Mouse (Mus musculus) CH12.LX (cell line): Measurements from ENCODE around the gene Vdac1. TPM values are rescaled to one million over a fixed set of nuclear protein-coding genes. Genes with fewer than 3 reads are reported as not detected.

ENCODE experiments used
- DNase-seq: peaks from one replicate; pipeline ENCODE4 v3.0.0-alpha.2; 2013; ENCODE audit errors: extremely low read depth
- H3K27ac ChIP-seq: 2 replicates; pipeline ENCODE4 v1.5.1; 2012; ENCODE audit warnings: low read depth, mild to moderate bottlenecking, control low read depth, moderate library complexity; ENCODE audit not compliant: insufficient read depth
- H3K27me3 ChIP-seq: replicated peaks from 2 replicates; pipeline ENCODE3; 2012; ENCODE audit warnings: inconsistent platforms
- H3K36me3 ChIP-seq, 2 experiments: replicated peaks in 1 of 2; 2 replicates each; pipeline versions ENCODE3 to v1.6.1; 2012; ENCODE audit warnings: inconsistent platforms in 1 of 2, low read length in 1 of 2, mild to moderate bottlenecking in 1 of 2, mixed read lengths in 1 of 2, moderate library complexity in 1 of 2; ENCODE audit not compliant: control insufficient read depth in 1 of 2, insufficient read depth in 1 of 2
- H3K4me1 ChIP-seq, 2 experiments: 2 replicates each; pipeline ENCODE4 v1.6.1; 2012; ENCODE audit warnings: inconsistent platforms in 1 of 2, moderate library complexity in 1 of 2; ENCODE audit not compliant: insufficient read depth in 2 of 2, control insufficient read depth in 1 of 2
- H3K4me2 ChIP-seq: 2 replicates; pipeline ENCODE4 v1.6.1; 2012; ENCODE audit warnings: low read depth, mild to moderate bottlenecking, control low read depth; ENCODE audit not compliant: poor library complexity, insufficient read depth, severe bottlenecking
- H3K4me3 ChIP-seq, 3 experiments: fragments of 150-350 bp in 1 of 3; sonication (generic) in 1 of 3; replicated peaks in 1 of 3; 2 replicates each; pipeline versions ENCODE3 to v1.5.1; 2011 to 2012; ENCODE audit warnings: low read depth in 2 of 3, low read length in 2 of 3, mild to moderate bottlenecking in 2 of 3, moderate library complexity in 2 of 3, control low read depth in 1 of 3, improper control_type of control experiment in 1 of 3, inconsistent platforms in 1 of 3, mixed read lengths in 1 of 3; ENCODE audit not compliant: poor library complexity in 1 of 3
- H3K79me2 ChIP-seq: replicated peaks from 2 replicates; pipeline ENCODE4 v1.6.1; 2012; ENCODE audit warnings: mild to moderate bottlenecking, moderate library complexity; ENCODE audit not compliant: control insufficient read depth, poor library complexity, insufficient read depth, severe bottlenecking; ENCODE audit errors: extremely low read depth
- H3K9ac ChIP-seq: 2 replicates; pipeline ENCODE4 v1.6.1; 2012; ENCODE audit warnings: low read depth, mild to moderate bottlenecking, control low read depth, moderate library complexity; ENCODE audit not compliant: insufficient read depth
- H3K9me3 ChIP-seq: replicated peaks from 2 replicates; pipeline ENCODE3; 2012; ENCODE audit warnings: low read length, inconsistent platforms, mixed read lengths
- BHLHE40 ChIP-seq: IDR thresholded peaks from 2 replicates; pipeline ENCODE4 v1.6.1; 2011; ENCODE audit warnings: mild to moderate bottlenecking, low read depth, low read length, improper control_type of control experiment
- CHD2 ChIP-seq: IDR thresholded peaks from 2 replicates; pipeline ENCODE4 v1.6.1; 2011; ENCODE audit warnings: low read length, improper control_type of control experiment
- CTCF ChIP-seq, 2 experiments: IDR thresholded peaks in 1 of 2; conservative IDR thresholded peaks in 1 of 2; 2 replicates each; pipeline ENCODE4 v1.5.1; 2011 to 2012; ENCODE audit warnings: low read depth in 2 of 2, low read length in 2 of 2, improper control_type of control experiment in 1 of 2, inconsistent platforms in 1 of 2, mild to moderate bottlenecking in 1 of 2, moderate library complexity in 1 of 2
- E2F4 ChIP-seq: IDR thresholded peaks from 2 replicates; pipeline ENCODE4 v1.6.1; 2011; ENCODE audit warnings: low read depth, low read length, improper control_type of control experiment; ENCODE audit not compliant: insufficient replicate concordance
- ELF1 ChIP-seq: IDR thresholded peaks from 2 replicates; pipeline ENCODE4 v1.6.1; 2014; ENCODE audit warnings: low read depth, mild to moderate bottlenecking, inconsistent platforms, low read length, improper control_type of control experiment
- EP300 ChIP-seq: IDR thresholded peaks from 2 replicates; pipeline ENCODE4 v1.6.1; 2011; ENCODE audit warnings: low read length, improper control_type of control experiment
- ETS1 ChIP-seq: conservative IDR thresholded peaks from 2 replicates; pipeline ENCODE4 v1.6.1; 2012; ENCODE audit warnings: low read depth, mild to moderate bottlenecking, inconsistent platforms, low read length, improper control_type of control experiment, moderate library complexity
- HCFC1 ChIP-seq: IDR thresholded peaks from 2 replicates; pipeline ENCODE4 v1.6.1; 2012; ENCODE audit warnings: low read depth, mild to moderate bottlenecking, inconsistent platforms, low read length, improper control_type of control experiment
- JUN ChIP-seq: IDR thresholded peaks from 2 replicates; pipeline ENCODE4 v1.6.1; 2011; ENCODE audit warnings: low read depth, mild to moderate bottlenecking, low read length, improper control_type of control experiment, moderate library complexity; ENCODE audit not compliant: insufficient read depth
- JUND ChIP-seq: conservative IDR thresholded peaks from 2 replicates; pipeline ENCODE4 v1.6.1; 2011; ENCODE audit warnings: low read depth, low read length, improper control_type of control experiment
- MAX ChIP-seq: IDR thresholded peaks from 2 replicates; pipeline ENCODE4 v1.6.1; 2011; ENCODE audit warnings: low read length, improper control_type of control experiment
- MAZ ChIP-seq: IDR thresholded peaks from 2 replicates; pipeline ENCODE4 v1.6.1; 2012; ENCODE audit warnings: low read depth, mild to moderate bottlenecking, inconsistent platforms, low read length, improper control_type of control experiment, moderate library complexity
- MXI1 ChIP-seq: IDR thresholded peaks from 2 replicates; pipeline ENCODE4 v1.6.1; 2011; ENCODE audit warnings: mild to moderate bottlenecking, low read depth, low read length, improper control_type of control experiment
- NELFE ChIP-seq: IDR thresholded peaks from 2 replicates; pipeline ENCODE4 v1.6.1; 2011; ENCODE audit warnings: low read depth, low read length, improper control_type of control experiment
- PAX5 ChIP-seq: IDR thresholded peaks from 2 replicates; pipeline ENCODE4 v1.6.1; 2012; ENCODE audit warnings: low read length, inconsistent platforms, mixed read lengths
- POLR2AphosphoS2 ChIP-seq: IDR thresholded peaks from 2 replicates; pipeline ENCODE4 v1.6.1; 2011; ENCODE audit warnings: low read depth, low read length, improper control_type of control experiment
- RAD21 ChIP-seq: IDR thresholded peaks from 2 replicates; pipeline ENCODE4 v1.6.1; 2011; ENCODE audit warnings: low read depth, mild to moderate bottlenecking, low read length, improper control_type of control experiment, moderate library complexity
- SIN3A ChIP-seq: IDR thresholded peaks from 2 replicates; pipeline ENCODE4 v1.6.1; 2012; ENCODE audit warnings: low read length, improper control_type of control experiment, inconsistent platforms
- SMC3 ChIP-seq: IDR thresholded peaks from 2 replicates; pipeline ENCODE4 v1.6.1; 2011; ENCODE audit warnings: low read depth, low read length, improper control_type of control experiment
- TBP ChIP-seq: conservative IDR thresholded peaks from 2 replicates; pipeline ENCODE4 v1.6.1; 2011; ENCODE audit warnings: low read depth, low read length, improper control_type of control experiment
- UBTF ChIP-seq: IDR thresholded peaks from 2 replicates; pipeline ENCODE4 v1.6.1; 2012; ENCODE audit warnings: low read depth, mild to moderate bottlenecking, inconsistent platforms, low read length, improper control_type of control experiment, moderate library complexity
- USF1 ChIP-seq: IDR thresholded peaks from 2 replicates; pipeline ENCODE4 v1.6.1; 2014; ENCODE audit warnings: low read depth, mild to moderate bottlenecking, inconsistent platforms, low read length, improper control_type of control experiment
- ZC3H11A ChIP-seq: IDR thresholded peaks from 2 replicates; pipeline ENCODE4 v1.6.1; 2012; ENCODE audit warnings: low read depth, mild to moderate bottlenecking, inconsistent platforms, low read length, improper control_type of control experiment
- ZMIZ1 ChIP-seq: IDR thresholded peaks from 2 replicates; pipeline ENCODE4 v1.6.1; 2012; ENCODE audit warnings: low read depth, mild to moderate bottlenecking, inconsistent platforms, low read length, improper control_type of control experiment
- ZNF384 ChIP-seq: IDR thresholded peaks from 2 replicates; pipeline ENCODE4 v1.6.1; 2012; ENCODE audit warnings: low read depth, low read length, improper control_type of control experiment, inconsistent platforms
- dilution Hi-C: fragments of 300-500 bp; cut with MboI; formaldehyde crosslinking; loops from 2 replicates; pipeline ENCODE4 v1.14.3; 2020; ENCODE audit warnings: low sequenced_read_pairs; ENCODE audit not compliant: extremely low pct_unique_long_range_greater_than_20kb, extremely low pct_ligation_motif_present
- in situ Hi-C: fragments of 300-500 bp; cut with MboI; formaldehyde crosslinking; loops from 3 replicates; pipeline ENCODE4 v1.14.3; 2019; ENCODE audit warnings: low sequenced_read_pairs, low pct_ligation_motif_present, low pct_unique_long_range_greater_than_20kb, mixed read lengths
- polyA plus RNA-seq: library from polyadenylated mRNA; unstranded; fragments of >175 nt; gene quantifications from 2 replicates; pipeline ENCODE4 v1.2.1, GENCODE M21; 2012; ENCODE audit warnings: low read depth; ENCODE audit not compliant: insufficient read length
- total RNA-seq, 2 experiments: library from RNA; depleted of rRNA; stranded (reverse); fragments of 300-350 nt in 1 of 2; fragments of >200 nt in 1 of 2; gene quantifications; 2 replicates each; pipeline ENCODE4 v1.2.3; 2012 to 2014

Gene Vdac1
- total and polyA plus RNA-seq, 3 experiments, result 204 to 315 (median 289) TPM

DNA sequence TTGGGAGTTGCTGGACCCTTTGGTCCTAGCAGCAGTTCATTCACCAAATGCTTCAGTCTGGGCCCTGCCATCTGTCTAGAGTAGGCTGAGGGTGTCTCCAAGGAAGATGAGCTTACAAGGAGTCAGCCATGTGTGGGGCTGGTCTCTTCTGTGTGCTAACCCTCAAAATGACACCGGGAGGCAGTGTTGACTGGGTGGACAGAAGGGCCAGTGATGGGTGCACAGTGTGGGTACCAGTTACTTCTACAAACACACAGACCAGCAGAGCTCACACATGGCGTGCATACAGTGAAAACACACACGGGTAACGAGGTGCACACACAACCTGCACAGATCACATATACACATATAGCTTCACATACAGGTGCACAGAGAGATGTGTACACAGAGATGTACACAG lies 21.6 kb upstream of the Vdac1 start:
- H3K27me3 ChIP-seq, result no peaks in the 10 kb centered on the region
- H3K79me2 ChIP-seq, result no peaks in the 10 kb centered on the region
- dilution Hi-C loops, result no loop called here
- H3K27ac ChIP-seq, result no peak overlapping the region
- no peak overlapping the region for H3K4me2 ChIP-seq
- no peak overlapping the region for H3K4me3 ChIP-seq
- H3K9ac ChIP-seq, result no peak overlapping the region
- peaks cover 15 to 65% of the 10 kb centered on the region in 2 experiments for H3K4me1 ChIP-seq
- no peak for DNase-seq
- H3K9me3 ChIP-seq, result peaks cover 6% of the 10 kb centered on the region
- H3K36me3 ChIP-seq, result no peaks in the 10 kb centered on the region
- in situ Hi-C loops, result no loop called here
- TF ChIP-seq SMC3, result peak; percentile 25
- TF ChIP-seq PAX5, result no peak
- no peak for TF ChIP-seq JUN
- TF ChIP-seq RAD21, result peak; percentile 17
- no peak for TF ChIP-seq MXI1
- no peak for TF ChIP-seq UBTF
- TF ChIP-seq ZNF384, result no peak
- peak in 1 of 2 experiments; percentile 36; a peak in 2 of 4 replicates for TF ChIP-seq CTCF (conservative IDR thresholded peaks at IDR 0.05 in 1 of 2, IDR thresholded peaks at IDR 0.05 in 1 of 2; ENCODE audit: low read depth in 2 of 2, low read length in 2 of 2)

DNA sequence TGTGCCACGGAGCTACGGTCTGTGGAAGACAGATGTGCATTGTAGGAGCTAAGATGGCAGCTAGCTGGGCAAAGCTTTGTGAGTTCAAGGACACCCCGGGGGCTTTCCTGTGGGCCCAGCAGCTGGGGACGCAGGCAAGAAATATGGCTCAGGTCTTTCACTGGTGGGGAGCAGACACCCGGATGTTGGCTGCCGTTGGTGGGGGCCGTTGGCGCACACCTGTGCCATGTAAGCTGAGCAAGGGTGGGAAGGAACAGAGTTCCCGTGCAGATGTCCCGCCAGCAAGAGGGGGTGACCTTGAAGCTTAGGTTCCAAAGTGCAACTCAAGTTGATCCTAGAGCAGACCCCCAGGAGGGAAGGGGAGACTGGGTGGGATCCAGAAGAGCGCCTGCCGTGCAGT lies 21.1 kb upstream of the Vdac1 start:
- TF ChIP-seq NELFE (no peak), CHD2 (no peak), MAZ (no peak), SMC3 (no peak), ZNF384 (no peak)
- H3K79me2 ChIP-seq, result no peaks in the 10 kb centered on the region
- no peaks in the 10 kb centered on the region for H3K27me3 ChIP-seq
- DNase-seq, result no peak
- dilution Hi-C loops, result no loop called here
- H3K4me3 ChIP-seq, result no peak overlapping the region
- peaks cover 15 to 65% of the 10 kb centered on the region in 2 experiments for H3K4me1 ChIP-seq
- H3K27ac ChIP-seq, result no peak overlapping the region
- no peaks in the 10 kb centered on the region for H3K36me3 ChIP-seq
- peaks cover 5% of the 10 kb centered on the region for H3K9me3 ChIP-seq
- no peak overlapping the region for H3K4me2 ChIP-seq
- in situ Hi-C loops, result no loop called here
- H3K9ac ChIP-seq, result no peak overlapping the region

DNA sequence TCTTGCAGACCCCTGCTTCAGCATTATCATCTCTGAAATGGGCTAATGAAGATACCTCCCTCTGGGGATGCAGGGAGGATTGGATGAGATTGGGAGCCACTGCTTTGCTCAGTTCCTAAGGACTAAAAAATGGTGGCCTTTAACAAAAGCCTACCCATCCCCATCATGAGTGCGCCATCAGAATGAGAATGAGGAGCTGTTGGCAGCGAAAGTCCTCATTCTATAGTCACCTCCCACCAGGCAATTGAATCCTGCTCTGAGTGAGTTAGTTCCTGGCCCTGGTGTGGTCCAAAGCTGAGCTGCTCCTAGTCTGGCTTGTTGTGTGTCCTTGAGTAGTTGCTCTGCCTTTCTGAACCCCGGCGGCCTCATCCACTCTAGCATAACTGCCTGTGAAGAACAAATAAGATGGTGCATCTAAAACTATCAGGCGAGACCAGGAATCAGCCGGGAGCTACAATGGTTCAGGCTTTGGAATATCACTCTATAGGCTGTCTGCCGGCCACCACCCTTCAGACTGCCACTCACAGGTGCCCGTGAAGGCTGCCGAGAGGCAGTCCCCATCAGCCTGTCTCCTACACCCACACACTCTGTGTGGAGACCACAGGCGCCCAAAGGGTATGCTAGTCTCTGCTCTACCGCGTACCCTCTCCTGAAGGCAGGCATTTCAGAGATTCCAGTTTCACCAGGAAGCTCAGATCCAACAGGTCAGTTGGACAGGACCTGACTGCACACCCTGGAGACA lies 20.4 kb upstream of the Vdac1 start:
- Histone ChIP-seq H3K9ac (no peak overlapping the region), H3K27ac (no peak overlapping the region), H3K4me1 (peaks cover 15 to 65% of the 10 kb centered on the region in 2 experiments), H3K36me3 (no peaks in the 10 kb centered on the region), H3K4me3 (no peak overlapping the region), H3K27me3 (peaks cover 4% of the 10 kb centered on the region), H3K9me3 (peaks cover 2% of the 10 kb centered on the region), H3K4me2 (no peak overlapping the region), H3K79me2 (no peaks in the 10 kb centered on the region)
- in situ Hi-C loops, result loop anchor here (5.0 kb wide), 2 partner anchors 43 to 78 kb away; no protein-coding TSS in a partner anchor
- DNase-seq, result no peak
- no peak for TF ChIP-seq CHD2
- no peak for TF ChIP-seq EP300
- no peak for TF ChIP-seq ETS1
- TF ChIP-seq ZMIZ1, result no peak
- TF ChIP-seq POLR2AphosphoS2, result no peak
- no peak for TF ChIP-seq PAX5
- TF ChIP-seq E2F4, result no peak
- TF ChIP-seq MXI1, result no peak
- TF ChIP-seq ELF1, result no peak
- TF ChIP-seq ZC3H11A, result no peak
- no peak for TF ChIP-seq TBP
- no peak for TF ChIP-seq HCFC1
- no peak for TF ChIP-seq BHLHE40
- no peak for TF ChIP-seq MAX
- TF ChIP-seq USF1, result no peak
- no peak for TF ChIP-seq SIN3A
- no peak for TF ChIP-seq JUND
- TF ChIP-seq JUN, result no peak
- dilution Hi-C loops, result no loop called here
